Mouse (Mus musculus) kidney, adult 18-20 months (tissue): ENCODE measurements at regions not wholly inside any gene's neighbourhood (a gene's known extent, or its start where the extent isn't known, plus 50 kb on each side); places are given as distances from the start of the nearest gene placed in this dataset.

Source experiments
- DNase-seq: peaks from one replicate; pipeline ENCODE4 v3.0.0; 2021

- no peak for DNase-seq
Measured at GRCm38 (mm10) chr19:26051478-26052215, 379.4 kb downstream of the Dmrt2 start.

- no peak for DNase-seq
Measured at GRCm38 (mm10) chr19:26059668-26060067, 387.5 kb downstream of the Dmrt2 start.

- DNase-seq: no peak
Measured at GRCm38 (mm10) chr19:26068553-26068952, 396.3 kb downstream of the Dmrt2 start.

GRCm38 (mm10) chr19:26069908-26070307, 397.7 kb downstream of the Dmrt2 start:
- no peak for DNase-seq

- DNase-seq: no peak
Measured at GRCm38 (mm10) chr19:26088318-26088717, 416.1 kb downstream of the Dmrt2 start.

GRCm38 (mm10) chr19:26091386-26091785, 419.2 kb downstream of the Dmrt2 start:
- no peak for DNase-seq

- no peak for DNase-seq
Measured at GRCm38 (mm10) chr19:26093844-26094243, 421.6 kb downstream of the Dmrt2 start.

- DNase-seq: no peak
Measured at GRCm38 (mm10) chr19:26114326-26114725, 442.1 kb downstream of the Dmrt2 start.

- DNase-seq: no peak
Measured at GRCm38 (mm10) chr19:26128423-26128822, 456.2 kb downstream of the Dmrt2 start.

GRCm38 (mm10) chr19:26134385-26134784, 462.2 kb downstream of the Dmrt2 start:
- no peak for DNase-seq

- no peak for DNase-seq
Measured at GRCm38 (mm10) chr19:26135398-26136104, 463.3 kb downstream of the Dmrt2 start.

- DNase-seq: no peak
Measured at GRCm38 (mm10) chr19:26140647-26141046, 464.2 kb upstream of the Smarca2 start.

- DNase-seq: no peak
Measured at GRCm38 (mm10) chr19:26143539-26143938, 461.3 kb upstream of the Smarca2 start.

- no peak for DNase-seq
Measured at GRCm38 (mm10) chr19:26151216-26151615, 453.6 kb upstream of the Smarca2 start.

GRCm38 (mm10) chr19:26164993-26165392, 439.9 kb upstream of the Smarca2 start:
- DNase-seq: no peak

GRCm38 (mm10) chr19:26181774-26182173, 423.1 kb upstream of the Smarca2 start:
- no peak for DNase-seq

- no peak for DNase-seq
Measured at GRCm38 (mm10) chr19:26185012-26185411, 419.8 kb upstream of the Smarca2 start.

- DNase-seq: no peak
Measured at GRCm38 (mm10) chr19:26190803-26191202, 414.0 kb upstream of the Smarca2 start.

GRCm38 (mm10) chr19:26193664-26194063, 411.2 kb upstream of the Smarca2 start:
- no peak for DNase-seq

- DNase-seq: no peak
Measured at GRCm38 (mm10) chr19:26208760-26209159, 396.1 kb upstream of the Smarca2 start.

- no peak for DNase-seq
Measured at GRCm38 (mm10) chr19:26234539-26234938, 370.3 kb upstream of the Smarca2 start.

- DNase-seq: no peak
Measured at GRCm38 (mm10) chr19:26244067-26244466, 360.8 kb upstream of the Smarca2 start.

GRCm38 (mm10) chr19:26249751-26250150, 355.1 kb upstream of the Smarca2 start:
- DNase-seq: no peak

- DNase-seq: no peak
Measured at GRCm38 (mm10) chr19:26258677-26259076, 346.2 kb upstream of the Smarca2 start.
